Mouse (Mus musculus): ENCODE results near the gene Lrrc59.
A peak's percentile ranks its signal among the peaks of the same experiment; 100 is the strongest.
"Not testable (repeated sequence)": the region's sequence is repeated elsewhere in the genome, so short reads cannot be mapped to it uniquely, and the experiment has no call there.

Lrrc59 gene

DNA sequence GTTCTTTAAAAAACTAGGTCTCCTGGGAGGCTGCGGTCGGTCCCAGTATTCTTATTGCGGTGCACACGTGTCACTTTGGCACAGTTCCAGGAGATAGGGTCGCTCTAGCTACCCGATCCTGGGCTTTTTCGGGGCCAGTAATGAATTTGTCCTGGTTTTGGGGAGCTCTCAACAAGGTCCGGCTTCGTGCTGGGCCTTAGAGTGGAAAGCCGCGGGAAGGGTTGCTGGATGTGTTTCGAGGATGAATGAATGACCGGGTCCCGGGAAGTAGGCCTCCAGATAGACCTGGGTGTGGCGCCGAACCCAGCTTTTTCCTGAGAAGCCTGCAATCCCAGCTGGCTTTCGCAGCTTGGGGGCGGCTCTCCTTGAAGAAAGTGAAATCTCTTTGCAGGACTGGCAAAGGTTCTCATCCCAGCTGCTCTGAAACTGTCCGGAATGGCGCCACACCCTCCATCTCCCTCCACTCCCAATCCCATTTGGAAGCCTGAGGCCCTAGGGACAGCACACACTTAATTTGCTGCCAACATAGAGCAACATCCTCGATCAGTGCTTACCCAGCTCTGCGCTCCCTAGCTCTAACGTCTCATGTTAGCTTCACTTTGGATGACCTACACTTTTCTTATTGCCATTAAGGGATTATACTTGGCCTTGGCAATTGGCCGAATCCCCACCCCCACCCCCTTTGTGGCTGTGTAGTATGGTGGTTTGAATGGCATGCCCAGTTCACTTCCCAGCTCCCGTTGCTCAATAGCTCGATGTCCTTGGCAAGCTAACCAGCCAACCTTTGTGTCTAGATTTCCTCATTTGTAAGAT lies 838 bp downstream of the Lrrc59 start:
- DNase-seq (ENCODE audit: low spot score in 2 of 2): peak; percentile 28 to 74

- no peak for DNase-seq (ENCODE audit: low spot score in 2 of 2)
Observed at GRCm38 (mm10) chr11:94631969-94632368, 2.4 kb downstream of the Lrrc59 start.

- DNase-seq (ENCODE audit: low spot score in 2 of 2): no peak
Observed at GRCm38 (mm10) chr11:94632988-94633387, 3.4 kb downstream of the Lrrc59 start.

- no peak for DNase-seq (ENCODE audit: low spot score in 2 of 2)
Observed at GRCm38 (mm10) chr11:94634431-94634830, 4.9 kb downstream of the Lrrc59 start.

DNA sequence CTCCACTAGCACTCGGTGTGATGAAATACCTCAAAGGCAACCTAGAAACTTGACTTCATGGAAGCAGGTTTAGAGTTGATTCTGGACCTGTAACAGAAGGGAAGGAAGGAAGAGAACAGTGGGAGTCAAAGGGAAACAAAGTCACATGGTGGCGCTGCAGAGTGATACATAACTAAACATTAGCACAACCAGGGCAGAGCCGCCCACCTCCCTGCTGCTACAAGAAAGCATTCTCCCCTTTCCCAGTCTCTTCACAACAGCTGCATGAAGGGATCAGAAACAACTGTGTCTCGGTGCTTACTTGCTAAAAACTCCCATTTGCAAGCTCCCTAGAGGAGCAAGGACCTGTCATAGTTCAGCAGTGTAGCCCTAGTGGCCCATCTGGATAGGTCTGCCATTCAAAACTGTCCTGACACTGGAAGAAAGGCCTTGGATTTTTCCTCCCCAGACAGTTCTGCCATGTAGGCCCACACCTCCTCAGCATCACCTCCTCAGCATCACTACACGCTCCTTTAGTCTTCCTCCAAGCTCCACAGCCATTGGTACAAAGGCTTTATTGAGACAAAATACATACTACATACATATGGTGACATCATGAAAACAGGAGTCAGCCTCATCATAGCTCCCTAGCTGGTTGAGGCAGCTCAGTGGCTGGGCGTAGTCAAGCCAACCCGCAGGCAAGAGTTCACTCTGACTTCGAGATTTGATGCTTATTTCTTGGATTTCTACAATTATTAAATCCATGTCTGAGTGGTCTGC lies 15.1 kb downstream of the Lrrc59 start:
- no peak for DNase-seq (ENCODE audit: low spot score in 2 of 2)

- DNase-seq (ENCODE audit: low spot score in 2 of 2): no peak
Observed at GRCm38 (mm10) chr11:94646457-94646856, 16.9 kb downstream of the Lrrc59 start.

DNA sequence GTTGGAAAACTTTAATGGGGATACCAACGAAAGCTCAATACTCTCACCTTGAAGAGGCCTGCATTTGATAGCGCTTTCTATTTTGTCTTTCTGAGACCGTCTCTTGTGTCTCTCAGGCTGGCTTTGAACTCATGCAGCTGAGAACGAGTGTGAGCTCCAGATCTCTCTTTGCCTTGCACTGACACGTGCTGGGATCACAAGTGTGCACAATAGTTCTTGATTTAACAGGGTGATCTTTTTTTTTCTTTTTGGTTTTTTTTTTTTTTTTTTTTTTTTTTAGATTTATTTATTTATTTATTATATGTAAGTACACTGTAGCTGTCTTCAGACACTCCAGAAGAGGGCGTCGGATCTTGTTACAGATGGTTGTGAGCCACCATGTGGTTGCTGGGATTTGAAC lies 21.7 kb downstream of the Lrrc59 start:
- not testable (repeated sequence) for DNase-seq (ENCODE audit: low spot score in 2 of 2)

GRCm38 (mm10) chr11:94652973-94653372 lies 23.4 kb downstream of the Lrrc59 start:
- DNase-seq (ENCODE audit: low spot score in 2 of 2): no peak

DNA sequence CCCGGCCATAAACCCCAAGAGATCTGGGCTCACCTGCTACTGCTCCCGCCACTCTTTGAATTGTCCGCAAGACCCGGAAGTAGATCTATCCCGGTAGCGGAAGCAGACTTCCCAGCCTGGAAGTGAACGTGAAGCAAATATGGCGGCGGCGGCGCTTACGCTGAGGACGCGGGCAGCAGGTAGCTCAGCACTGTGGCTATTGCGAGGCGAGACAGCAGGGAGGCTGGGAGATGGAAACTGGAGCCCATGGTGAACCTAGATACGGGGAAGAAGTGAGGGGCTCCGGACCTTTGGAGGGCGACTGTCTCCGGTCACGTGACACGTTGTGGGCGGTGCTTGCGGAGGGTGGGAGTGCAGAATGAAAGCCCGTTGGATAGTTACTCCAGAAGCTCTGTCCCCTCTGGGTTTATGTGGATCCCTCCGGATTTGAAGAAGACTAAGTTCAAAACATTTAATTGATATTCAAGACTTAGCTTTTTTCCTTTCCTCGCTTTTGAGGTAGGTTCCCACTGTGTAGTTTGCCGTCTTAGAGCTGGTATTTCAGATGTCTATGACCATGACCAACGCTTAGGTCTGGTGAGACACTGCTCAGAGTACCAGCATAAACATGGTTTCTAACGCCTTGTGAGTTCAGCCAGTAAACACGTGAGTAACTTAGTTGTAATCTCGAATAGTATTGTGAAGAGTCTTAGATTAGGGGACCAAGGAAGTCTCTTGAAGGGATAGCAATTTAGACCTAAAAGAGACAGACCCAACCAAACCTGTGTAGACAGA lies 24.3 kb downstream of the Lrrc59 start, which contains the start of the genes Mrpl27 and Eme1:
Gene Mrpl27, plus strand, starts transcription at position 105 of the 774 bp plus-strand sequence.
Gene Eme1, minus strand, starts transcription at position 302 of the 774 bp plus-strand sequence.
- peak; percentile 82 to 91 for DNase-seq (ENCODE audit: low spot score in 2 of 2)

- DNase-seq (ENCODE audit: low spot score in 2 of 2): no peak
Observed at GRCm38 (mm10) chr11:94661344-94661743, 31.8 kb downstream of the Lrrc59 start.

DNA sequence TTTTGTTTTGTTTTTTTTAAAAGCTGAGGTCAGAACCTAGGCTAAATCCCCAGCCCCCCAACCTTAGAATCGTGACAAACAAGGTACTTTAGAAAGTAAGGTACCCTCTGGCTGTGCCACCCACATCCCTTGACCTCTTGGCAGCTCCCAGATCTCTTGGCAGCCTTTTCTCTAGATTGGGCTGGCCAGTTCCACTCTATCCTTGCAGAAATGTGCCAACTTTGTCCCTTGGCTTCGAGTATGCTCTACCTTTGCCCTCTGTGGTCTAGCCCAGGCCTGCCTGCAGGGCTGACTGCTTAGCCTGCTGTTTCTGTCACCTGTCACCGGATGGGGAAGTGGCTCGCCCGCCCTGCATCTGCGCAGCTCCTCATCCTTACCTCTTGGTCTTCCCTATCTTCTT lies 35.7 kb downstream of the Lrrc59 start:
- DNase-seq (ENCODE audit: low spot score in 2 of 2): no peak

DNA sequence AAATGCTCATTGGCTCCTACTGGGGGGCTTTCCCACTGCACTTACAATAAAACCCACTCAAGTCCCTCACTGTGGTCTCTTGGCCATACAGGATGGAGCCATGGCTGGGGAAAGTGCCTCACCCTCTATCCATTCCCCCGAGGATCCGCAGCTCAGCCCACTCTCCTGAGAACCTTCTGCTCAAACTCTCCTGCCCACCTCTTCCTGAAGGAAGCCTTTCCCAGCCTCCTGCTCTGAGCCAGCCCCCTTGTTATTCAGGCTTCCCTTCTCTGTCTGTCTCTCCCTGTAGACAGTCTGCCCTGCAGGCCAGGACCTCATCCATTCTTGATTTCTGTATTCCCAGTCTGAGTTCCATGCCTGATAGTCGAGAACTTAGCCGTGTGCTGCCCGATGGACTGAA lies 45.4 kb downstream of the Lrrc59 start:
- DNase-seq (ENCODE audit: low spot score in 2 of 2): no peak

DNA sequence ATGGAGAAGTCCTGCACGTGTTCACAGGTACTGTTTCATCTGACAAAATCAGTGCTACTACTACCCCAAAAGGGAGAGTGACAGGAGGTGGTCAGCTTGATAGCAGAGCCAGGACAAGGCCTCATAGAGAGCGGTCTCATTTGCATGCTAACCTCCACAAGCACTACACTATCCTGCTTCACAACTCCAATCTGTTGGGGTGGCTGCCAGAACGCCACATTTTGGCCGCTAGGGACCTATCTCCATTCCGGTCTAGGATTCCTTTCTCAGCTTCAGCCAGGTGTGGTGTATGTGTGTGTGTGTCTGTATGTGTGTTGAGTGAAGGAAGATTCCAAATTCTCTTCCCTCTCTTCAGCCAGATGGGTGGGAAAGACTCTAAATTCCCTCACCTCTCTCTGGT lies 45.9 kb downstream of the Lrrc59 start:
- DNase-seq (ENCODE audit: low spot score in 2 of 2): no peak

- DNase-seq (ENCODE audit: low spot score in 2 of 2): no peak
Observed at GRCm38 (mm10) chr11:94676308-94676707, 46.7 kb downstream of the Lrrc59 start.

GRCm38 (mm10) chr11:94676754-94677606 lies 47.4 kb downstream of the Lrrc59 start, which contains the start of gene Xylt2:
Gene Xylt2, minus strand, starts transcription at chr11:94677515.
- peak; percentile 89 to 92 for DNase-seq (ENCODE audit: low spot score in 2 of 2)

- no peak for DNase-seq (ENCODE audit: low spot score in 2 of 2)
Observed at GRCm38 (mm10) chr11:94677607-94678145, 48.1 kb downstream of the Lrrc59 start.

DNA sequence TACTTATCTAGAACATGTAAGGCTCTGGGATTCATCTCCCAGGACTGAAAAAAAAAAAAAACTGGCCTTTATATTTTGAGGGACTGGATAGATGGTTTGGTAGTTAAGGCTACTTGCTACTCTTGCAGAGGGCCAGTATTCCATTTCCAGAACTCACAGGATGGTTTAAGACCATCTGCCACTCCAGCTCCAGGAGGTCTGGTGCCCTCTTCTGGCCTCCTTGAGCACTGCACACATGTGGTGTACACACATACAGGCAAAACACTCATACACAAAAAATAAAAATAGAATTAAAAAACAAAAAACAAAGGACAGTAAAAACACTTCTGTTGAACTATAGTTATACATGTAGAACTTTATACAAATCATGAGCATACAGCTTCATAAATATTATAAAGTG lies 51.1 kb downstream of the Lrrc59 start:
- DNase-seq (ENCODE audit: low spot score in 2 of 2): no peak

DNA sequence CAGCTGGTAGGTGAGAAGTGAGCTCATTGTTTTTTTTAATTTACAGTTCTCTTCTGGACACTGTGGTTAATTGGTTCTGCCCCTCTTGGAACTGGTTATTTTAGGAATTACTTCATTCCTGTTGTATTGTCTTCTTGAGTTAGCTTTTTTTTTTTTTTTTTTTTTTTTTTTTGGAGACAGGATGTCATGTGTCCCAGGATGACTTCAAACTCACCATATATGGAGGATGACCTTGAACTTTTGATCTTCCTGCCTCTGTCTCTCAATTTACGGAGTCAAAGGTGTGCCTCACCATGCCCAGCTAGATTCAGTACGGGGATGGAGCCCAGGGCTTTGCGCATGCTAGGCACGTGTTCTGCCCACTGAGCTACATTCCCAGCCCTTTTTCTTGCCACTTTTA lies 52.1 kb downstream of the Lrrc59 start:
- no peak for DNase-seq (ENCODE audit: low spot score in 2 of 2)

- no peak for DNase-seq (ENCODE audit: low spot score in 2 of 2)
Observed at GRCm38 (mm10) chr11:94682427-94682826, 52.9 kb downstream of the Lrrc59 start.

- DNase-seq (ENCODE audit: low spot score in 2 of 2): no peak
Observed at GRCm38 (mm10) chr11:94687178-94687577, 57.6 kb downstream of the Lrrc59 start.

- not testable (repeated sequence) for DNase-seq (ENCODE audit: low spot score in 2 of 2)
Observed at GRCm38 (mm10) chr11:94692502-94692901, 62.9 kb downstream of the Lrrc59 start.
